Mouse (Mus musculus) cerebellum, adult 2 months (tissue): ENCODE measurements at regions not wholly inside any gene's neighbourhood (a gene's known extent, or its start where the extent isn't known, plus 50 kb on each side); places are given as distances from the start of the nearest gene placed in this dataset.

ENCODE experiments used
- DNase-seq, 2 experiments: peaks; one replicate each; pipeline ENCODE4 v3.0.0; 2021
- H3K27ac ChIP-seq: fragments of 200-500 bp; 2 replicates; pipeline ENCODE4 v1.5.1; 2012; ENCODE audit warnings: low read length, control low read depth, inconsistent platforms; ENCODE audit not compliant: insufficient read depth
- H3K27me3 ChIP-seq: fragments of 200-500 bp; 2 replicates; pipeline ENCODE4 v1.6.1; 2012; ENCODE audit warnings: inconsistent platforms, mild to moderate bottlenecking, low read length, moderate library complexity; ENCODE audit not compliant: control insufficient read depth, insufficient read depth
- H3K4me1 ChIP-seq: fragments of 200-500 bp; 2 replicates; pipeline ENCODE4 v1.6.1; 2011; ENCODE audit warnings: low read length; ENCODE audit not compliant: control insufficient read depth, insufficient read depth
- H3K4me3 ChIP-seq: fragments of 200-500 bp; replicated peaks from 2 replicates; pipeline ENCODE3; 2011; ENCODE audit warnings: mild to moderate bottlenecking, low read depth, low read length, control low read depth; ENCODE audit not compliant: insufficient read depth
- CTCF ChIP-seq: fragments of 200-500 bp; IDR thresholded peaks from 2 replicates; pipeline ENCODE4 v1.5.1; 2011; ENCODE audit warnings: low read depth, mild to moderate bottlenecking, control low read depth, low read length, moderate library complexity, borderline replicate concordance; ENCODE audit not compliant: insufficient read depth
- POLR2A ChIP-seq: fragments of 200-500 bp; IDR thresholded peaks from 2 replicates; pipeline ENCODE4 v1.6.1; 2011; ENCODE audit warnings: low read length, control low read depth, borderline replicate concordance; ENCODE audit not compliant: insufficient read depth
- WGBS: fragments of 180-500 bp; shearing (Covaris S2); methylation state at CpG from one replicate; pipeline ENCODE4 v1.1.7; 2018; 5-methylcytosine and 5-hydroxymethylcytosine counted together

- WGBS, result 24% methylated on average over 3 of the region's 3 CpGs
- DNase-seq, result no peak
- H3K4me1 ChIP-seq, result no peaks in the 10 kb centered on the region; the same call in 1 of the 2 replicates
- no peak overlapping the region for H3K27ac ChIP-seq
- H3K27me3 ChIP-seq, result peaks cover 4% of the 10 kb centered on the region; the same call in 1 of the 2 replicates
- TF ChIP-seq CTCF (no peak), POLR2A (no peak)
- H3K4me3 ChIP-seq, result no peak overlapping the region
These were observed 56.1 kb upstream of the Shb start for GRCm38 (mm10) chr4:45588322-45588721.

DNA sequence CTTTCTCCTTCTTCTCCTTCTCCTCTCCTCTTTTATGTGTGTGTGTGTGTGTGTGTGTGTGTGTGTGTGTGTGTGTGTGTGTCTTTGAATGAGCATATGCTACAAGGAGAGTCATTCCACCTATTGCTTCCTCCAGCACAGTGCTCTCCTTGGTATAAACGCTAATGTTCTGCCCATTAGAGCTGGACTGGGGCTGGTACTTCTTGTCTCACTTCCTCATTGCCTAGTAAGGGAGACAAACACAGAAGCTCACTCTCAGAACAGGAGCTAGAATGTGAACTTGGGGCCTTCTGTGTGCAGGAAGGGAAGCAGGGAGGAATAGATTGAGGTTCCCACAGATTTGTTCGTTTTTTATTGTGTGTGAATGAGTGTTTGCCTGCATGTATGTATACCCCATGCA, 54.9 kb upstream of the Shb start:
- DNase-seq, result no peak
- Histone ChIP-seq H3K27ac (no peak overlapping the region), H3K4me1 (no peaks in the 10 kb centered on the region; the same call in 1 of the 2 replicates), H3K4me3 (no peak overlapping the region), H3K27me3 (peaks cover 4% of the 10 kb centered on the region; the same call in 1 of the 2 replicates)
- no peak for TF ChIP-seq CTCF
- no peak for TF ChIP-seq POLR2A
- 70% methylated on average over 2 of the region's 2 CpGs for WGBS

DNA sequence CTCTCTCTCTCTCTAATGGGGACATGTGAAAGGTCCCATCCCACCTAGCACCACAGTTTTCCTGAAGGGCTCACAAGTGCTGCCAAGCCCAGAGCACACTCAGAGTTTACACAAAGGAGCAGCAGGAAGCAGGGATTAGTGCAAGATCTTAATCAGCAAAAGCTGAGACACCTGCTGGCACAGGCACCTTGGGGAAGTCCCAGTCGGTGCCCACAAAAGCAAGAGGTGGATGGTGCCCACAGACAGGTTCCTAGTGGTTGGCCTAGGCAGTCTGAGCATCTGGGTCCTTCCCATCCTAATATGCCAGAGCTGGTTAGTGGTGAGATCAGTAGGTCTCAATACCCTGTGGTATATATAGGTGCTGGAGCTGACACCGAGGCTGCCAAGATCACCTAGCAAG, 54.0 kb upstream of the Shb start:
- DNase-seq, result no peak
- Histone ChIP-seq H3K27ac (no peak overlapping the region), H3K4me3 (no peak overlapping the region), H3K27me3 (peaks cover 1% of the 10 kb centered on the region; the same call in 1 of the 2 replicates), H3K4me1 (no peaks in the 10 kb centered on the region; the same call in 1 of the 2 replicates)
- TF ChIP-seq POLR2A (no peak), CTCF (no peak)
- WGBS, result 49% methylated on average over 2 of the region's 2 CpGs

- Histone ChIP-seq H3K27ac (no peak overlapping the region), H3K4me1 (no peaks in the 10 kb centered on the region; the same call in 1 of the 2 replicates), H3K27me3 (no peaks in the 10 kb centered on the region; the same call in 1 of the 2 replicates), H3K4me3 (no peak overlapping the region)
- WGBS, result 72% methylated on average over 8 of the region's 8 CpGs
- TF ChIP-seq POLR2A, result no peak
- TF ChIP-seq CTCF, result no peak
- no peak for DNase-seq
These were observed 53.0 kb upstream of the Shb start for GRCm38 (mm10) chr4:45585188-45585820.

GRCm38 (mm10) chr4:45583966-45584365, 51.7 kb upstream of the Shb start:
- Histone ChIP-seq H3K27me3 (no peaks in the 10 kb centered on the region; the same call in 1 of the 2 replicates), H3K4me3 (no peak overlapping the region), H3K4me1 (no peaks in the 10 kb centered on the region; the same call in 1 of the 2 replicates), H3K27ac (no peak overlapping the region)
- no peak for DNase-seq
- whole genome bisulfite sequencing, result 75% methylated on average over 4 of the region's 4 CpGs
- no peak for TF ChIP-seq POLR2A
- TF ChIP-seq CTCF, result no peak

DNA sequence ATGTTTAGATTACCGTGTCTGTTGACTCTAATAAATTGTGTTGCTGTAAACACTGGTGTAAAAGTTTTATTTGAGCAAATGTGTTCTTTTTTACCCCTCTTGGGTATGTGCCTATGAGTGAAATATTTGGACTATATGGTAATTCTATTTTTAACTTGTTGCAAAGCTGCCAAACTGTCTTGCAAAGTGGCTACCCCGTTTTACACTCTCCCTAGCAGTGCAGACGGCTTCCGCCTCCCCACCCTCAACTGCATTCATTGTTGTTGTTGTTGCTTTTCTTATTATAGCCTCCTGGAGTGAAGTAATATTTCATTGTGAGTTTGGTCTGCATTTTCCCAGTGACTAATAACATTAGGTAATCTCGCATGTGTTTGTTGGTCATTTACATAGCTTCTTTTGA, 50.2 kb upstream of the Shb start:
- H3K27me3 ChIP-seq, result no peaks in the 10 kb centered on the region; the same call in 1 of the 2 replicates
- DNase-seq, result no peak
- no peak overlapping the region for H3K27ac ChIP-seq
- no peaks in the 10 kb centered on the region for H3K4me1 ChIP-seq
- no peak for TF ChIP-seq POLR2A
- TF ChIP-seq CTCF, result no peak
- no peak overlapping the region for H3K4me3 ChIP-seq
- 73% methylated on average over 5 of the region's 5 CpGs for WGBS
